Mouse (Mus musculus) layer of hippocampus, postnatal 25 days (tissue): ENCODE data around the gene Evi2. TPM values are rescaled to one million over a fixed set of nuclear protein-coding genes. Genes with fewer than 3 reads are reported as not detected.

Source experiments
- DNase-seq, 2 experiments: peaks; one replicate each; pipeline ENCODE4 v3.0.0; 2022; ENCODE audit warnings: mixed read lengths in 2 of 2, low spot score in 1 of 2; ENCODE audit errors: extremely low spot score in 1 of 2
- total RNA-seq, 2 experiments: library from RNA; stranded (reverse); gene quantifications; 2 replicates each; pipeline ENCODE4 v1.2.3; 2021

Evi2 gene
- under 1 TPM; 0.10 to 0.14 TPM for total RNA-seq

DNA sequence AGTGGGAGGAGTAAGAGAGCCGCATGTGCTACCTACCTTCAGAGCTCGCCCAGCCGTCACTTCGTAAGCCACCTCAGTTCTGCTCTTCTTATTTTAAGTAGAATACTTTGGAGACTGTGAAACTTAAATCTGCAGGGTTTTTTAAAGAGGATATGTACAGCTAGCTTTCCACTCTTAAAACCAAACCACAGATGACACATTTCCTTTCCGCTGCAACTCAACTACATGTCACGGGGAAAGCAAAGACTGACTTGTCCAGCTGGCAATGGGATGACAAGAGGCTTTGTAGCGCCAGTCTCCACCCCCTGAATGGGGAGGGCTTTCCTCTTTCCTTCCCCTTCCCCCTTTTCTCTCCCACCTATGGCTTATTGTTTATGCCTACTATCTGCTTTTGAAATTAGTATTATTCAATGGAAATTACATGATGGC lies at the start of gene Evi2, which contains the start of gene Evi2a:
Evi2 (minus strand) TSS at position 257 of the 429 bp plus-strand sequence.
Evi2a (minus strand) TSS at position 277 of the 429 bp plus-strand sequence.
- DNase-seq: no peak

DNA sequence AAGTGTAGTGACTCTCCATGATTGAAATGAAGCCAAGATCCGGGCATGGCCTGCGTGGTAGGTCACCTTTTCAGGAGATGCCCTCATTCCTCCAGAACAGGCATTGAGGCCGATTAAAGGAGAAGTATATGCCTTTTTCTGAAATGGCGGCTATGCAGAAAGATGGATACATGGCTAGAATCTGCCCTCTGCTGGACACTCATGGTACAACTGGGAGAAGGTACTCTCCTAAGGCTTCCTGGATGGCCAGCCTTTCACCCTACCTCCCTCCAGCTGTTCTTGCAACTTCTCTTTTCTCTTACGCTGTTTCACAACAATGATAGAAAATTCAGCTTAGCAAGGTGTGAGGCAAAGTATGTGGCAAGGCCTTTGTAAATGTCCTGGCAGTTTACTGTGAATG lies 47.4 kb upstream of the Evi2 start:
- DNase-seq: peak; percentile 53 to 92

- DNase-seq: no peak
These were observed 45.1 kb upstream of the Evi2 start for GRCm38 (mm10) chr11:79575383-79576073.

- no peak for DNase-seq
These were observed 43.4 kb upstream of the Evi2 start for GRCm38 (mm10) chr11:79573836-79574235.

DNA sequence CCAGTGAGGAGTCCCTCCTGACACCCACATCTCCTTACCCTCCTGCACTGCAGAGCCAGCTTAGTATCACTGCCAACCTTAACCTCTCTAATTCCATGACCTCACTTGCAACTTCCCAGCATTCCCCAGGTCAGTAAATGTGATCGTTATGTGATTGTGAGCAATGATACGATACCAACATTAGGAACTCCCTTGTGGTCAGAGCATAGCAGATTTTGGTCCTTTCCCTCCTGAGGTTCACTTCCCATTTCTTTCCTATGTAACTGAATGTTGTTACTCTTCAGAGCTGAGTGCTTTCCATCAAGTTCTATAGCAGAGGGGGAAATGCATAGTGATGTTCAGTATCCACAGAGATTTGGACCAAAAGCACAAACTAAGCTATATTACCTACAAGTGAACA lies 39.9 kb upstream of the Evi2 start:
- DNase-seq: no peak

DNA sequence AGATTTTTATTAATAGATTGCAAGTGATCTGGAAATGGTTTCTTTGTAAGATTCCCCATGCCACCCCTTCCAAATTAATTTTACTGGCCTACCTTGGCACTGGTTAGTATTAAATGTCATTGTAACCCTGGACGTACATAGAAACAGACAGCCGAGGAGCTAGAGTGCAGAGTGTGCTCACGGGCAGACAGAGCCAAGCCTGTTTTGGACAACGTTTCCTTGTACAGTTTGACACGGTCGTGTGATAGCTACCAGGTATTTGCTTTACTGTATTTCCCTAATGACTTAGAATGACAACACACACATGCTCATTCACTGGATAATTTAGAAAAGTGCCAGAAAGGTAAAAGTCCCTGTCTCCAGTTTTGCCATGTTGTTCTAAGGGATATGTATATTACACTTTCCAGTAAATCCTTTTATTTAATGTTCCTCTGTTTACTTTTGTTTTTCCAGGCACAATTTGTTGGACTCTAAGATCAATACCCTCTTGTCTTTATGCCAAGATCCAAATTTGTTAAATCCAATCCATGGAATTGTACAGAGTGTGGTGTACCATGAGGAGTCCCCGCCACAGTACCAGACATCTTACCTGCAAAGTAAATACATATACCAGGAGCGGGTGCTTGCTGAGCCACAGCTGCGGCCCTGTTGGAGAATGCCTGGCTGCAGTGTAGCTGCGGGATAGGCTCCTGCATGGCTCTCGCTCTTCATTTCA lies 38.0 kb upstream of the Evi2 start:
- no peak for DNase-seq

DNA sequence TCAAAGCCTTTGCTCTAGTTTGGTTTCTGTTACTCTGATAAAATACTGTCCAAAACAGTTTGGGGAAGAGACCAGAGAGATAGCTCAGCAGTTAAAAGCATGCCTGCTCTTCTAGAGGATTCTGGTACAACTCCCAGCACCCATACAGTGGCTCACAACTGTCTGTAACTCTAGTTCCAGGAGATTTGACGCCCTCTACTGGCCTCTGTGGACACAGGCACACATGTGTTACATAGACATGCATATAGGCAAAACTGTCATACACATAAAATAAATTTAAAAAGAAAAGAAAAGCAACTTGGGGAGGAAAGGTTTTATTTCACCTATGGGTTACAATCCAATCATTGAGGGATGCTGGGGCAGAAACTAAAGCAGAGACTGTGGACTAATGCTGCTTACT lies 36.6 kb upstream of the Evi2 start:
- no peak for DNase-seq

DNA sequence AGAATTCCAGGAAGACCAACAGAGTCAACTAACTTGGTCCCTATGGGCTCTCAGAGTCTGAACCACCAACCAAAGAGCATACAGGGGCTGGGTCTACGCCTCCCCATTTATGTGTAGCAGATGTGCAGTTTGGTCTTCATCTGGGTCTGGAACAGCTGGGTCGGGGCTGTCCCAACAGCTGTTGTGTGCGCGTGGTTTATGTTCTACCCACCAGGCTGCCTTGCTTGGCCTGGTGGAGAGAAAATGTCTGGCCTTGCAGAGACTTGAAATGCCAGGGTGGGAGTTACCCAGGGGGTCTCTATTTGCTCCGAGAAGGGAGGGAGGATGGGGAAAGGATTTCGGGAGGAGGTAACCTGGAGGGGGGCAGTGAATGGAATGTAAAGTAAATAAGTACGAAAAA lies 33.1 kb upstream of the Evi2 start:
- no peak for DNase-seq

DNA sequence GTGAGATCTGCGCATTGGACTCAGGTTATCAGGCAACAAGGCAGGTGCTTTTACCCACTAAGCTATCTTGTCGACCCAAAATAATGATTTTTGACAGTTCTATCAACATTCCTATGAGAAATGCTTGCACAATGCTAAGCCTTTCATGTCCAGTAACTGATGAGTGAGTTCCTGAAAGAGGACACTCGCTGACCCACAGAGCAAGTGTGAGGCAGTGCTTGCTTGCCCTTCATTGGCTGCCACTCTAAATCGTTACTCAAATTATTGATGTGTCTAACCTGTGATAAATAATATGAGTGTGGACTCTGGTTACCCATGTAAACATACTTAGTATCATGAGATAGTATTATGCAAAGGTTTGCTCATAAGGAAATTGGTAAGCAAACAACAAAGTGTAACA lies 30.1 kb upstream of the Evi2 start:
- no peak for DNase-seq

- DNase-seq: no peak
These were observed 22.2 kb upstream of the Evi2 start for GRCm38 (mm10) chr11:79552622-79553021.

GRCm38 (mm10) chr11:79536293-79536692 lies 5.9 kb upstream of the Evi2 start:
- DNase-seq: no peak

DNA sequence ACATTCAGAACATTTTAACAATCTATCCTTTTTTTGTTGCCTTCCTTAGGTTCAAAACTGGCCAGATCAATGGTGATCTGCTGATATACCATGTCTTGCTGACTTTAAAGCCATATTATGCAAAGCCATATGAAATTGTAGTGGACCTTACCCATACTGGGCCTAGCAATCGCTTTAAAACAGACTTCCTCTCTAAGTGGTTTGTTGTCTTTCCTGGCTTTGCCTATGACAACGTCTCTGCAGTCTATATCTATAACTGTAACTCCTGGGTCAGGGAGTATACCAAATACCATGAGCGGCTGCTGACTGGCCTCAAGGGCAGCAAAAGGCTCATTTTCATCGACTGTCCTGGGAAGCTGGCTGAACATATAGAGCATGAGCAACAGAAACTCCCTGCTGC lies 5.2 kb upstream of the Evi2 start:
- DNase-seq: no peak

GRCm38 (mm10) chr11:79533950-79534690 lies 3.7 kb upstream of the Evi2 start:
- DNase-seq: no peak

- DNase-seq: no peak
These were observed 2.9 kb upstream of the Evi2 start for GRCm38 (mm10) chr11:79533311-79533710.

GRCm38 (mm10) chr11:79531485-79531884 lies 1.1 kb upstream of the Evi2 start:
- no peak for DNase-seq

DNA sequence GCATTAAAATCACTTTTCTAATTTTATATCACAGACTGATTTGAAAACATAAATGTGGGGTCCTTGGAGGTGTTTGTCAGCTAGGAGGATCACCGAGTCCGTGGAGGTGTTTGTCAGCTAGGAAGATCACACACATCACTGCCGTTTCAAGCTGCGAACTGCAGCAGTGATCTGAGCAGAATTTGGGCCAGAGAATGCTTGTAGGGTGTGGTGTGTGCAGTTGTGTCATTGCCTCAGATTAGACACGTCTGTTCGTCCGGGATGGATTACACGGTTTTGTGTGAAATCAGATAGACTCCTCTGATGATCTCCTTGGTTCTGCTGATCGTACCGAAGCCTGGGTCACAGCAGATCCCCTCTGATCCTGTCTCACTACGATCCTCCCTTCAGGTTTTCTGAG lies 385 bp upstream of the Evi2 start:
- no peak for DNase-seq

DNA sequence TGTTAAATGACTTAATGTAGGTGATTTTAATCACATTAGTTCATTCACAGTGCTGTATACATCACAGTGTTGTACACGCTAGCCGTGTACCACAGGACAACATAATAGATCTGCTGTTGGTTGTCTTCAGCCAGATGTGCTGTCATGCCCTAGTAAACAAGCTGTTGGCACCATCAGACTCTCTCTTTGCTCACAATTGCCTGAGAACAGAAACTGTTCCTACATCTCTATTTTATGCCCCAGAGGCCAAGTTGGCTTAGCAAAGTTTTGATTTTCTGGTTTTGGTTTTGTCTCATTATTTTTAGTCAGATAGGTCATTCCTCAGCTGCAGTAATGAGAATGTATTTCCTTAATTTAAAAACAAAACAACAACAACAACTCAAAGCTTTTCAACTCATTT lies 653 bp downstream of the Evi2 start:
- DNase-seq: no peak

GRCm38 (mm10) chr11:79529226-79529625 lies 1.2 kb downstream of the Evi2 start:
- DNase-seq: no peak

GRCm38 (mm10) chr11:79528601-79529000 lies 1.8 kb downstream of the Evi2 start:
- no peak for DNase-seq

DNA sequence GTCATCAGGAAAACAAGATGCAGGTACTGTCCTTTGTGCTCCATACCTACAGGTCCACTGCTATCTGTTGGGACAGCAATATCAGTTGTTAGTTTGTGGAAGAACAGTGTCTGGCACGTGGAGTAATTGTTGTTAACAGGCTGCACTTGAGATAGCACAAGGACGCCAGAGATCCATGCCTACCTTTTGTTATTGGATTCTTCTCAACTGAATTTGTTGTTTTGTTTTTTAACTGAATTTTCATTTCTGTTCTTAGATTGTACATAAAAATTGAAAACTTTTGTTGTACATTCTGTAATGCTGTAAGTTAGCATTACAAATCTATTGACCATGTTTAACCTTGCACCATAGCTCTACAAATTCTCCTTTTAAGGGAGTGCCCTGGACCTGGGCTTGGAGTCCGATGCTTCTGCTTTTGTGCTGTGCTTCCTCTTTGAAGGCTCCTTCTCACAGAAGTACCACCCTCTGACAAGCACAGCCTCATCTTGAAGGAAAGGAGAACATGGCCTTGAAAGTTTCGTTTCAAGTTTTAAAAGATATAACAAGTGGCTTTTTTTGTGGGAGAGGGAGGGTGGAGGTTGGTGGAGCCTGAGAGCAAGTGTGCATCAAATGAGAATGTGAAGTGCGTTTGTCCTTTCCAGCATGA lies 2.5 kb downstream of the Evi2 start:
- DNase-seq: no peak
